Mouse (Mus musculus): ENCODE data around the gene Npdc1. TPM values are rescaled to one million over a fixed set of nuclear protein-coding genes. Genes with fewer than 3 reads are reported as not detected.

The Npdc1 gene
- polyA plus RNA-seq, 1 experiment from 2014 or later, result 42.5 TPM

GRCm38 (mm10) chr2:25458911-25459310 lies 59.8 kb downstream of the Npdc1 start:
- H3K27me3 ChIP-seq, result no peaks in the 10 kb centered on the region
- H3K4me3 ChIP-seq, result no peak overlapping the region
- H3K4me2 ChIP-seq, result 0 out of 2 replicates have a peak overlapping the region, but pooled peaks have one; percentile 87
- H3K27ac ChIP-seq, result no peak overlapping the region
- no peak for ATAC-seq (ENCODE audit: insufficient number of reproducible peaks, insufficient read depth, low FRiP score, low TSS enrichment, low read depth)
- 78% methylated on average over 5 of the region's 5 CpGs for WGBS
- peaks cover 21% of the 10 kb centered on the region for H3K4me1 ChIP-seq
- no peak overlapping the region for H3K9ac ChIP-seq
- H3K9me3 ChIP-seq, result no peaks in the 10 kb centered on the region
- peaks cover 24% of the 10 kb centered on the region for H3K36me3 ChIP-seq

Small RNA genes lying within 50 kb of the gene (microRNA-seq; reads per million reads assigned to microRNA genes)
- gene Mir3087, result not detected

Other genes starting within 250 kb of the Npdc1 start
- gene Nrarp, start 218.6 kb upstream of the Npdc1 start, polyA plus RNA-seq (2015; fragmentation: Nextera tagmentation; extraction: Ambion mirVana), result 15.0 and 16.7 TPM in 2 replicates
- gene Tor4a, start 202.5 kb upstream of the Npdc1 start, polyA plus RNA-seq (2015; fragmentation: Nextera tagmentation; extraction: Ambion mirVana), result 5.1 and 6.1 TPM in 2 replicates
- gene Nelfb, start 187.9 kb upstream of the Npdc1 start, polyA plus RNA-seq (2015; fragmentation: Nextera tagmentation; extraction: Ambion mirVana), result 110 and 114 TPM in 2 replicates
- gene Stpg3, start 184.7 kb upstream of the Npdc1 start, polyA plus RNA-seq (2015; fragmentation: Nextera tagmentation; extraction: Ambion mirVana), result 0.15 TPM in 1 of 2 replicates, not detected in the other
- gene Fam166a, start 180.6 kb upstream of the Npdc1 start, polyA plus RNA-seq (2015; fragmentation: Nextera tagmentation; extraction: Ambion mirVana), result not detected in 2 replicates
- 409 and 438 TPM in 2 replicates for gene Tubb4b, start 174.6 kb upstream of the Npdc1 start, polyA plus RNA-seq (2015; fragmentation: Nextera tagmentation; extraction: Ambion mirVana)
- not detected in 2 replicates for gene Slc34a3, start 165.0 kb upstream of the Npdc1 start, polyA plus RNA-seq (2015; fragmentation: Nextera tagmentation; extraction: Ambion mirVana)
- gene Rnf224, start 162.6 kb upstream of the Npdc1 start, polyA plus RNA-seq (2015; fragmentation: Nextera tagmentation; extraction: Ambion mirVana), result not detected in 2 replicates
- gene Rnf208, start 157.1 kb upstream of the Npdc1 start, polyA plus RNA-seq (2015; fragmentation: Nextera tagmentation; extraction: Ambion mirVana), result 10.8 and 11.3 TPM in 2 replicates
- 0.81 TPM in 1 of 2 replicates, not detected in the other for gene Cysrt1, start 156.9 kb upstream of the Npdc1 start, polyA plus RNA-seq (2015; fragmentation: Nextera tagmentation; extraction: Ambion mirVana)
- gene AL732309.1, start 152.5 kb upstream of the Npdc1 start, polyA plus RNA-seq (2015; fragmentation: Nextera tagmentation; extraction: Ambion mirVana), result 6.9 and 7.9 TPM in 2 replicates
- 24.5 and 25.3 TPM in 2 replicates for gene Tmem203, start 143.9 kb upstream of the Npdc1 start, polyA plus RNA-seq (2015; fragmentation: Nextera tagmentation; extraction: Ambion mirVana)
- gene Tprn, start 136.7 kb upstream of the Npdc1 start, polyA plus RNA-seq (2015; fragmentation: Nextera tagmentation; extraction: Ambion mirVana), result 7.5 and 8.2 TPM in 2 replicates
- 231 and 246 TPM in 2 replicates for gene Ssna1, start 126.9 kb upstream of the Npdc1 start, polyA plus RNA-seq (2015; fragmentation: Nextera tagmentation; extraction: Ambion mirVana)
- gene Anapc2, start 126.9 kb upstream of the Npdc1 start, polyA plus RNA-seq (2015; fragmentation: Nextera tagmentation; extraction: Ambion mirVana), result 137 and 143 TPM in 2 replicates
- not detected in 2 replicates for gene Tmem210, start 111.2 kb upstream of the Npdc1 start, polyA plus RNA-seq (2015; fragmentation: Nextera tagmentation; extraction: Ambion mirVana)
- 0.22 TPM in 2 replicates for gene Lrrc26, start 109.4 kb upstream of the Npdc1 start, polyA plus RNA-seq (2015; fragmentation: Nextera tagmentation; extraction: Ambion mirVana)
- 0.38 and 1.2 TPM in 2 replicates for gene Grin1, start 80.2 kb upstream of the Npdc1 start, polyA plus RNA-seq (2015; fragmentation: Nextera tagmentation; extraction: Ambion mirVana)
- gene Man1b1, start 67.0 kb upstream of the Npdc1 start, polyA plus RNA-seq (2015; fragmentation: Nextera tagmentation; extraction: Ambion mirVana), result 61.1 and 79.4 TPM in 2 replicates
- gene Dpp7, start 43.0 kb upstream of the Npdc1 start, polyA plus RNA-seq (2015; fragmentation: Nextera tagmentation; extraction: Ambion mirVana), result 23.0 and 25.5 TPM in 2 replicates
- 9.9 and 14.9 TPM in 2 replicates for gene Uap1l1, start 33.7 kb upstream of the Npdc1 start, polyA plus RNA-seq (2015; fragmentation: Nextera tagmentation; extraction: Ambion mirVana)
- 38.9 and 47.9 TPM in 2 replicates for gene Sapcd2, start 27.0 kb upstream of the Npdc1 start, polyA plus RNA-seq (2015; fragmentation: Nextera tagmentation; extraction: Ambion mirVana)
- gene Entpd2, start 3.5 kb upstream of the Npdc1 start, polyA plus RNA-seq (2015; fragmentation: Nextera tagmentation; extraction: Ambion mirVana), result 0.87 and 1.1 TPM in 2 replicates
- 0.12 and 0.17 TPM in 2 replicates for gene Fut7, start 23.9 kb downstream of the Npdc1 start, polyA plus RNA-seq (2015; fragmentation: Nextera tagmentation; extraction: Ambion mirVana)
- gene Abca2, start 29.4 kb downstream of the Npdc1 start, polyA plus RNA-seq (2015; fragmentation: Nextera tagmentation; extraction: Ambion mirVana), result 2.9 and 4.0 TPM in 2 replicates
- gene Clic3, start 57.5 kb downstream of the Npdc1 start, polyA plus RNA-seq (2015; fragmentation: Nextera tagmentation; extraction: Ambion mirVana), result 5.0 and 7.2 TPM in 2 replicates
- gene Paxx, start 61.7 kb downstream of the Npdc1 start, polyA plus RNA-seq (2015; fragmentation: Nextera tagmentation; extraction: Ambion mirVana), result 29.4 and 35.9 TPM in 2 replicates
- 1.3 and 2.8 TPM in 2 replicates for gene Ptgds, start 70.7 kb downstream of the Npdc1 start, polyA plus RNA-seq (2015; fragmentation: Nextera tagmentation; extraction: Ambion mirVana)
- not detected in 2 replicates for gene Lcn12, start 94.6 kb downstream of the Npdc1 start, polyA plus RNA-seq (2015; fragmentation: Nextera tagmentation; extraction: Ambion mirVana)
- 75.1 and 81.1 TPM in 2 replicates for gene Fbxw5, start 101.4 kb downstream of the Npdc1 start, polyA plus RNA-seq (2015; fragmentation: Nextera tagmentation; extraction: Ambion mirVana)
- gene C8g, start 102.4 kb downstream of the Npdc1 start, polyA plus RNA-seq (2015; fragmentation: Nextera tagmentation; extraction: Ambion mirVana), result 5.8 and 6.2 TPM in 2 replicates
- gene Traf2, start 147.6 kb downstream of the Npdc1 start, polyA plus RNA-seq (2015; fragmentation: Nextera tagmentation; extraction: Ambion mirVana), result 31.4 and 35.4 TPM in 2 replicates
- gene Edf1, start 158.5 kb downstream of the Npdc1 start, polyA plus RNA-seq (2015; fragmentation: Nextera tagmentation; extraction: Ambion mirVana), result 335 and 341 TPM in 2 replicates
- 4.3 and 7.2 TPM in 2 replicates for gene Mamdc4, start 175.5 kb downstream of the Npdc1 start, polyA plus RNA-seq (2015; fragmentation: Nextera tagmentation; extraction: Ambion mirVana)
- 169 and 174 TPM in 2 replicates for gene Phpt1, start 175.9 kb downstream of the Npdc1 start, polyA plus RNA-seq (2015; fragmentation: Nextera tagmentation; extraction: Ambion mirVana)
- gene Ajm1, start 182.4 kb downstream of the Npdc1 start, polyA plus RNA-seq (2015; fragmentation: Nextera tagmentation; extraction: Ambion mirVana), result 0.39 and 0.62 TPM in 2 replicates
- 80.3 and 81.9 TPM in 2 replicates for gene Rabl6, start 209.2 kb downstream of the Npdc1 start, polyA plus RNA-seq (2015; fragmentation: Nextera tagmentation; extraction: Ambion mirVana)
- 0.31 and 0.34 TPM in 2 replicates for gene Ccdc183, start 218.3 kb downstream of the Npdc1 start, polyA plus RNA-seq (2015; fragmentation: Nextera tagmentation; extraction: Ambion mirVana)
- gene Tmem141, start 222.7 kb downstream of the Npdc1 start, polyA plus RNA-seq (2015; fragmentation: Nextera tagmentation; extraction: Ambion mirVana), result 23.5 and 24.8 TPM in 2 replicates
- 0.59 and 2.1 TPM in 2 replicates for gene Fcna, start 228.7 kb downstream of the Npdc1 start, polyA plus RNA-seq (2015; fragmentation: Nextera tagmentation; extraction: Ambion mirVana)

All from embryonic facial prominence, embryonic 13.5 days (tissue).